Mouse (Mus musculus): ENCODE measurements around the gene Nelfb. TPM values are rescaled to one million over a fixed set of nuclear protein-coding genes. Genes with fewer than 3 reads are reported as not detected.

The Nelfb gene
- polyA plus RNA-seq, 1 experiment from 2014 or later: 101 TPM

GRCm38 (mm10) chr2:25213266-25213865 lies 2.1 kb upstream of the Nelfb start:
- Histone ChIP-seq H3K4me1 (replicated peaks; ENCODE audit: control insufficient read depth, insufficient read depth, low read length) (peaks cover 15% of the 10 kb centered on the region), H3K9me3 (ENCODE audit: control insufficient read depth, low read length) (no peaks in the 10 kb centered on the region), H3K27me3 (replicated peaks; ENCODE audit: control insufficient read depth, insufficient read depth, low read length) (0 out of 2 replicates have a peak, but pooled peaks cover 4% of the 10 kb centered on the region), H3K27ac (ENCODE audit: low read length) (no peak overlapping the region), H3K4me3 (replicated peaks; ENCODE audit: low read length) (no peak overlapping the region), H3K4me2 (ENCODE audit: low read length) (no peak overlapping the region), H3K36me3 (ENCODE audit: control insufficient read depth, insufficient read depth) (no peaks in the 10 kb centered on the region), H3K9ac (replicated peaks; ENCODE audit: low read depth, low read length) (no peak overlapping the region)
- no peak for ATAC-seq
- 65% methylated on average over 23 of the region's 23 CpGs for WGBS

- Histone ChIP-seq H3K4me1 (replicated peaks; ENCODE audit: control insufficient read depth, insufficient read depth, low read length) (peaks cover 15% of the 10 kb centered on the region), H3K9me3 (ENCODE audit: control insufficient read depth, low read length) (no peaks in the 10 kb centered on the region), H3K4me3 (replicated peaks; ENCODE audit: low read length) (peak overlapping the region; percentile 88), H3K9ac (replicated peaks; ENCODE audit: low read depth, low read length) (peak overlapping the region; percentile 95), H3K4me2 (ENCODE audit: low read length) (peak overlapping the region; percentile 76), H3K27me3 (replicated peaks; ENCODE audit: control insufficient read depth, insufficient read depth, low read length) (0 out of 2 replicates have a peak, but pooled peaks cover under 1% of the 10 kb centered on the region), H3K36me3 (ENCODE audit: control insufficient read depth, insufficient read depth) (peaks cover 2% of the 10 kb centered on the region; the same call in 1 of the 2 replicates), H3K27ac (ENCODE audit: low read length) (peak overlapping the region; percentile 82)
- under 1% methylated on average over 24 of the region's 24 CpGs for WGBS
- ATAC-seq: peak; percentile 41
Measured at GRCm38 (mm10) chr2:25210686-25211085, 603 bp downstream of the Nelfb start.

- no peak for ATAC-seq
- H3K9ac ChIP-seq (replicated peaks; ENCODE audit: low read depth, low read length): no peak overlapping the region
- H3K9me3 ChIP-seq (ENCODE audit: control insufficient read depth, low read length): no peaks in the 10 kb centered on the region
- no peak overlapping the region for H3K27ac ChIP-seq (ENCODE audit: low read length)
- peaks cover 15% of the 10 kb centered on the region for H3K4me1 ChIP-seq (replicated peaks; ENCODE audit: control insufficient read depth, insufficient read depth, low read length)
- H3K4me2 ChIP-seq (ENCODE audit: low read length): no peak overlapping the region
- no peaks in the 10 kb centered on the region for H3K27me3 ChIP-seq (replicated peaks; ENCODE audit: control insufficient read depth, insufficient read depth, low read length)
- no peak overlapping the region for H3K4me3 ChIP-seq (replicated peaks; ENCODE audit: low read length)
- H3K36me3 ChIP-seq (ENCODE audit: control insufficient read depth, insufficient read depth): peaks cover 5% of the 10 kb centered on the region; the same call in 1 of the 2 replicates
- WGBS: 73% methylated on average over 1 of the region's 1 CpGs
Measured at GRCm38 (mm10) chr2:25207593-25207992, 3.7 kb downstream of the Nelfb start.

- peaks cover 21% of the 10 kb centered on the region for H3K36me3 ChIP-seq (ENCODE audit: control insufficient read depth, insufficient read depth)
Measured at GRCm38 (mm10) chr2:25203631-25204214, 7.6 kb downstream of the Nelfb start.

GRCm38 (mm10) chr2:25200631-25201030 lies 10.7 kb downstream of the Nelfb start:
- no peaks in the 10 kb centered on the region for H3K4me1 ChIP-seq (replicated peaks; ENCODE audit: control insufficient read depth, insufficient read depth, low read length)
- H3K9me3 ChIP-seq (ENCODE audit: control insufficient read depth, low read length): no peaks in the 10 kb centered on the region
- no peak overlapping the region for H3K9ac ChIP-seq (replicated peaks; ENCODE audit: low read depth, low read length)
- H3K4me2 ChIP-seq (ENCODE audit: low read length): no peak overlapping the region
- no peak overlapping the region for H3K27ac ChIP-seq (ENCODE audit: low read length)
- WGBS: 94% methylated on average over 2 of the region's 2 CpGs
- H3K27me3 ChIP-seq (replicated peaks; ENCODE audit: control insufficient read depth, insufficient read depth, low read length): peaks cover 12% of the 10 kb centered on the region
- no peak for ATAC-seq
- peaks cover 19% of the 10 kb centered on the region for H3K36me3 ChIP-seq (ENCODE audit: control insufficient read depth, insufficient read depth)
- H3K4me3 ChIP-seq (replicated peaks; ENCODE audit: low read length): no peak overlapping the region

More at GRCm38 (mm10) chr2:25203631-25204214, 7.6 kb downstream of the Nelfb start:
- H3K27me3 ChIP-seq (replicated peaks; ENCODE audit: control insufficient read depth, insufficient read depth, low read length): no peaks in the 10 kb centered on the region
- H3K4me3 ChIP-seq (replicated peaks; ENCODE audit: low read length): no peak overlapping the region
- ATAC-seq: no peak
- no peak overlapping the region for H3K9ac ChIP-seq (replicated peaks; ENCODE audit: low read depth, low read length)
- no peak overlapping the region for H3K27ac ChIP-seq (ENCODE audit: low read length)
- whole genome bisulfite sequencing: 56% methylated on average over 4 of the region's 4 CpGs
- H3K9me3 ChIP-seq (ENCODE audit: control insufficient read depth, low read length): no peaks in the 10 kb centered on the region
- H3K4me2 ChIP-seq (ENCODE audit: low read length): no peak overlapping the region
- no peaks in the 10 kb centered on the region for H3K4me1 ChIP-seq (replicated peaks; ENCODE audit: control insufficient read depth, insufficient read depth, low read length)

- peaks cover 21% of the 10 kb centered on the region for H3K27me3 ChIP-seq (replicated peaks; ENCODE audit: control insufficient read depth, insufficient read depth, low read length)
- H3K4me3 ChIP-seq (replicated peaks; ENCODE audit: low read length): no peak overlapping the region
- H3K9me3 ChIP-seq (ENCODE audit: control insufficient read depth, low read length): no peaks in the 10 kb centered on the region
- no peak for ATAC-seq
- no peak overlapping the region for H3K27ac ChIP-seq (ENCODE audit: low read length)
- H3K9ac ChIP-seq (replicated peaks; ENCODE audit: low read depth, low read length): no peak overlapping the region
- peaks cover 16% of the 10 kb centered on the region for H3K36me3 ChIP-seq (ENCODE audit: control insufficient read depth, insufficient read depth)
- H3K4me2 ChIP-seq (ENCODE audit: low read length): no peak overlapping the region
- peaks cover 3% of the 10 kb centered on the region; the same call in 1 of the 2 replicates for H3K4me1 ChIP-seq (replicated peaks; ENCODE audit: control insufficient read depth, insufficient read depth, low read length)
Measured at GRCm38 (mm10) chr2:25197946-25198345, 13.3 kb downstream of the Nelfb start.

- Histone ChIP-seq H3K4me1 (replicated peaks; ENCODE audit: control insufficient read depth, insufficient read depth, low read length) (peaks cover 3% of the 10 kb centered on the region; the same call in 1 of the 2 replicates), H3K27me3 (replicated peaks; ENCODE audit: control insufficient read depth, insufficient read depth, low read length) (peaks cover 21% of the 10 kb centered on the region), H3K36me3 (ENCODE audit: control insufficient read depth, insufficient read depth) (peaks cover 14% of the 10 kb centered on the region), H3K9ac (replicated peaks; ENCODE audit: low read depth, low read length) (no peak overlapping the region), H3K27ac (ENCODE audit: low read length) (no peak overlapping the region), H3K4me2 (ENCODE audit: low read length) (no peak overlapping the region), H3K9me3 (ENCODE audit: control insufficient read depth, low read length) (no peaks in the 10 kb centered on the region), H3K4me3 (replicated peaks; ENCODE audit: low read length) (no peak overlapping the region)
- no peak for ATAC-seq
- WGBS: 23% methylated on average over 2 of the region's 2 CpGs
Measured at GRCm38 (mm10) chr2:25197191-25197590, 14.1 kb downstream of the Nelfb start.

- H3K9ac ChIP-seq (replicated peaks; ENCODE audit: low read depth, low read length): no peak within 1 kb of the TSS
- H3K4me3 ChIP-seq (replicated peaks; ENCODE audit: low read length): no peak within 1 kb of the TSS
- WGBS: 13% methylated on average over 8 of the region's 8 CpGs
- no peak within 1 kb of the TSS for H3K4me2 ChIP-seq (ENCODE audit: low read length)
- no peak for ATAC-seq
- no peaks in the 10 kb centered on the region for H3K9me3 ChIP-seq (ENCODE audit: control insufficient read depth, low read length)
- no peak within 1 kb of the TSS for H3K27ac ChIP-seq (ENCODE audit: low read length)
- peaks cover 13% of the 10 kb centered on the region for H3K36me3 ChIP-seq (ENCODE audit: control insufficient read depth, insufficient read depth)
- H3K4me1 ChIP-seq (replicated peaks; ENCODE audit: control insufficient read depth, insufficient read depth, low read length): peaks cover 3% of the 10 kb centered on the region; the same call in 1 of the 2 replicates
- H3K27me3 ChIP-seq (replicated peaks; ENCODE audit: control insufficient read depth, insufficient read depth, low read length): peaks cover 21% of the 10 kb centered on the region
Measured at GRCm38 (mm10) chr2:25196172-25196954, 14.9 kb downstream of the Nelfb start, which contains the start of gene Tor4a. Tor4a (minus strand) TSS chr2:25196886.
